Mouse (Mus musculus): ENCODE measurements around the gene Lrrc8a.

Lrrc8a gene

GRCm38 (mm10) chr2:30261064-30261736 lies 23.7 kb downstream of the Lrrc8a start:
- DNase-seq (ENCODE audit: extremely low spot score, low read depth, low spot score): no peak

GRCm38 (mm10) chr2:30261921-30262839 lies 24.7 kb downstream of the Lrrc8a start:
- DNase-seq (ENCODE audit: extremely low spot score, low read depth, low spot score): no peak

GRCm38 (mm10) chr2:30262840-30263441 lies 25.4 kb downstream of the Lrrc8a start:
- no peak for DNase-seq (ENCODE audit: extremely low spot score, low read depth, low spot score)

GRCm38 (mm10) chr2:30263811-30264210 lies 26.3 kb downstream of the Lrrc8a start:
- no peak for DNase-seq (ENCODE audit: extremely low spot score, low read depth, low spot score)

- no peak for DNase-seq (ENCODE audit: extremely low spot score, low read depth, low spot score)
These were observed 27.4 kb downstream of the Lrrc8a start for GRCm38 (mm10) chr2:30264671-30265519.

GRCm38 (mm10) chr2:30265767-30266253 lies 28.3 kb downstream of the Lrrc8a start, which contains the start of gene Phyhd1:
Phyhd1 (plus strand) TSS chr2:30266203.
- DNase-seq (ENCODE audit: extremely low spot score, low read depth, low spot score): no peak

GRCm38 (mm10) chr2:30266392-30266941 lies 29.0 kb downstream of the Lrrc8a start:
- DNase-seq (ENCODE audit: extremely low spot score, low read depth, low spot score): no peak

- DNase-seq (ENCODE audit: extremely low spot score, low read depth, low spot score): no peak
These were observed 30.0 kb downstream of the Lrrc8a start for GRCm38 (mm10) chr2:30267466-30267865.

- DNase-seq (ENCODE audit: extremely low spot score, low read depth, low spot score): no peak
These were observed 30.9 kb downstream of the Lrrc8a start for GRCm38 (mm10) chr2:30268371-30268770.

GRCm38 (mm10) chr2:30269241-30269990 lies 31.9 kb downstream of the Lrrc8a start:
- no peak for DNase-seq (ENCODE audit: extremely low spot score, low read depth, low spot score)

- DNase-seq (ENCODE audit: extremely low spot score, low read depth, low spot score): no peak
These were observed 32.6 kb downstream of the Lrrc8a start for GRCm38 (mm10) chr2:30270134-30270533.

- DNase-seq (ENCODE audit: extremely low spot score, low read depth, low spot score): no peak
These were observed 43.2 kb downstream of the Lrrc8a start, which contains the start of gene Gm28038 for GRCm38 (mm10) chr2:30280743-30281142. Gm28038 (plus strand) TSS chr2:30281043.

GRCm38 (mm10) chr2:30281651-30282050 lies 44.1 kb downstream of the Lrrc8a start:
- DNase-seq (ENCODE audit: extremely low spot score, low read depth, low spot score): no peak

- no peak for DNase-seq (ENCODE audit: extremely low spot score, low read depth, low spot score)
These were observed 45.7 kb downstream of the Lrrc8a start for GRCm38 (mm10) chr2:30283193-30283592.

GRCm38 (mm10) chr2:30285004-30285403 lies 47.5 kb downstream of the Lrrc8a start:
- DNase-seq (ENCODE audit: extremely low spot score, low read depth, low spot score): no peak

- DNase-seq (ENCODE audit: extremely low spot score, low read depth, low spot score): no peak
These were observed 48.1 kb downstream of the Lrrc8a start for GRCm38 (mm10) chr2:30285416-30286181.

GRCm38 (mm10) chr2:30286192-30287026 lies 48.9 kb downstream of the Lrrc8a start, which contains the start of the genes Dolk and Nup188:
Dolk (minus strand) TSS chr2:30286334.
Nup188 (plus strand) TSS chr2:30286397.
- DNase-seq (ENCODE audit: extremely low spot score, low read depth, low spot score): peak; percentile 74

- no peak for DNase-seq (ENCODE audit: extremely low spot score, low read depth, low spot score)
These were observed 49.5 kb downstream of the Lrrc8a start for GRCm38 (mm10) chr2:30287027-30287373.

All from hindlimb bud, embryonic 11.5 days (tissue).